Mouse (Mus musculus): ENCODE data around the gene Acbd4. TPM values are rescaled to one million over a fixed set of nuclear protein-coding genes. Genes with fewer than 3 reads are reported as not detected.

The Acbd4 gene
- polyA plus RNA-seq, 1 experiment from 2014 or later = 4.0 TPM

- 11% methylated on average over 10 of the region's 10 CpGs for WGBS
- H3K27ac ChIP-seq = peak overlapping the region; percentile 81
- DNase-seq (ENCODE audit: low spot score) = peak; percentile 38
Measured at GRCm38 (mm10) chr11:103111301-103111700, 9.8 kb downstream of the Acbd4 start.

GRCm38 (mm10) chr11:103111881-103112551 is 10.5 kb downstream of the Acbd4 start:
- Histone ChIP-seq H3K4me1 (peaks cover 42% of the 10 kb centered on the region), H3K4me3 (peak overlapping the region; percentile 51), H3K9me3 (replicated peaks) (no peaks in the 10 kb centered on the region), H3K27ac (peak overlapping the region; percentile 81), H3K36me3 (no peaks in the 10 kb centered on the region), H3K27me3 (ENCODE audit: low read depth, poor library complexity, severe bottlenecking) (peaks cover 33% of the 10 kb centered on the region)
- WGBS = 1% methylated on average over 28 of the region's 28 CpGs
- DNase-seq (ENCODE audit: low spot score) = peak; percentile 72

More at GRCm38 (mm10) chr11:103111301-103111700, 9.8 kb downstream of the Acbd4 start:
- Histone ChIP-seq H3K9me3 (replicated peaks) (no peaks in the 10 kb centered on the region), H3K4me1 (peaks cover 35% of the 10 kb centered on the region), H3K4me3 (peak overlapping the region; percentile 51), H3K27me3 (ENCODE audit: low read depth, poor library complexity, severe bottlenecking) (peaks cover 33% of the 10 kb centered on the region), H3K36me3 (no peaks in the 10 kb centered on the region)

- peaks cover 48% of the 10 kb centered on the region for H3K4me1 ChIP-seq
- H3K9me3 ChIP-seq (replicated peaks) = no peaks in the 10 kb centered on the region
- no peaks in the 10 kb centered on the region for H3K36me3 ChIP-seq
- peak overlapping the region; percentile 81 for H3K27ac ChIP-seq
- 14% methylated on average over 9 of the region's 9 CpGs for WGBS
- no peak for DNase-seq (ENCODE audit: low spot score)
- peaks cover 33% of the 10 kb centered on the region for H3K27me3 ChIP-seq (ENCODE audit: low read depth, poor library complexity, severe bottlenecking)
- H3K4me3 ChIP-seq = peak overlapping the region; percentile 51
Measured at GRCm38 (mm10) chr11:103112552-103112912, 11.1 kb downstream of the Acbd4 start.

GRCm38 (mm10) chr11:103113005-103113404 is 11.5 kb downstream of the Acbd4 start:
- 38% methylated on average over 12 of the region's 12 CpGs for WGBS
- no peak for DNase-seq (ENCODE audit: low spot score)

GRCm38 (mm10) chr11:103113771-103114170 is 12.3 kb downstream of the Acbd4 start:
- Histone ChIP-seq H3K4me3 (no peak overlapping the region), H3K9me3 (replicated peaks) (no peaks in the 10 kb centered on the region), H3K36me3 (no peaks in the 10 kb centered on the region), H3K27me3 (ENCODE audit: low read depth, poor library complexity, severe bottlenecking) (peaks cover 33% of the 10 kb centered on the region), H3K4me1 (peaks cover 59% of the 10 kb centered on the region), H3K27ac (no peak overlapping the region)
- WGBS = 76% methylated on average over 4 of the region's 4 CpGs
- DNase-seq (ENCODE audit: low spot score) = no peak

More at GRCm38 (mm10) chr11:103113005-103113404, 11.5 kb downstream of the Acbd4 start:
- H3K27ac ChIP-seq = peak overlapping the region; percentile 81
- H3K9me3 ChIP-seq (replicated peaks) = no peaks in the 10 kb centered on the region
- H3K4me1 ChIP-seq = peaks cover 52% of the 10 kb centered on the region
- no peaks in the 10 kb centered on the region for H3K36me3 ChIP-seq
- peak overlapping the region; percentile 51 for H3K4me3 ChIP-seq
- H3K27me3 ChIP-seq (ENCODE audit: low read depth, poor library complexity, severe bottlenecking) = peaks cover 33% of the 10 kb centered on the region

GRCm38 (mm10) chr11:103114270-103114943 is 12.9 kb downstream of the Acbd4 start:
- peaks cover 61% of the 10 kb centered on the region for H3K4me1 ChIP-seq

GRCm38 (mm10) chr11:103115163-103116007 is 13.9 kb downstream of the Acbd4 start:
- Histone ChIP-seq H3K27ac (peak overlapping the region; percentile 91), H3K4me1 (peaks cover 61% of the 10 kb centered on the region), H3K4me3 (peak overlapping the region; percentile 59), H3K27me3 (ENCODE audit: low read depth, poor library complexity, severe bottlenecking) (peaks cover 33% of the 10 kb centered on the region), H3K36me3 (no peaks in the 10 kb centered on the region), H3K9me3 (replicated peaks) (no peaks in the 10 kb centered on the region)
- WGBS = under 1% methylated on average over 34 of the region's 34 CpGs
- DNase-seq (ENCODE audit: low spot score) = peak; percentile 84

More at GRCm38 (mm10) chr11:103114270-103114943, 12.9 kb downstream of the Acbd4 start:
- Histone ChIP-seq H3K36me3 (no peaks in the 10 kb centered on the region), H3K27ac (peak overlapping the region; percentile 91), H3K4me3 (peak overlapping the region; percentile 59), H3K27me3 (ENCODE audit: low read depth, poor library complexity, severe bottlenecking) (peaks cover 33% of the 10 kb centered on the region), H3K9me3 (replicated peaks) (no peaks in the 10 kb centered on the region)
- 87% methylated on average over 11 of the region's 11 CpGs for WGBS
- no peak for DNase-seq (ENCODE audit: low spot score)

- Histone ChIP-seq H3K36me3 (no peaks in the 10 kb centered on the region), H3K27me3 (ENCODE audit: low read depth, poor library complexity, severe bottlenecking) (peaks cover 25% of the 10 kb centered on the region), H3K4me3 (peak within 1 kb of the TSS; percentile 59), H3K27ac (peak within 1 kb of the TSS; percentile 91), H3K4me1 (peaks cover 59% of the 10 kb centered on the region), H3K9me3 (replicated peaks) (no peaks in the 10 kb centered on the region)
- peak; percentile 99 for DNase-seq (ENCODE audit: low spot score)
- under 1% methylated on average over 53 of the region's 53 CpGs for WGBS
Measured at GRCm38 (mm10) chr11:103116008-103116818, 14.7 kb downstream of the Acbd4 start, which contains the start of gene Hexim1. Hexim1 (plus strand) TSS chr11:103116231.

- peaks cover 50% of the 10 kb centered on the region for H3K4me1 ChIP-seq
- H3K27me3 ChIP-seq (ENCODE audit: low read depth, poor library complexity, severe bottlenecking) = peaks cover 20% of the 10 kb centered on the region
- peak overlapping the region; percentile 91; the same call in 1 of the 2 replicates for H3K27ac ChIP-seq
- H3K9me3 ChIP-seq (replicated peaks) = no peaks in the 10 kb centered on the region
- WGBS = under 1% methylated on average over 35 of the region's 35 CpGs
- H3K36me3 ChIP-seq = no peaks in the 10 kb centered on the region
- peak overlapping the region; percentile 59 for H3K4me3 ChIP-seq
- peak; percentile 74 for DNase-seq (ENCODE audit: low spot score)
Measured at GRCm38 (mm10) chr11:103116959-103117590, 15.6 kb downstream of the Acbd4 start.

- WGBS = under 1% methylated on average over 38 of the region's 38 CpGs
- no peaks in the 10 kb centered on the region for H3K9me3 ChIP-seq (replicated peaks)
- H3K36me3 ChIP-seq = no peaks in the 10 kb centered on the region
- peak; percentile 72 for DNase-seq (ENCODE audit: low spot score)
- H3K27ac ChIP-seq = peak overlapping the region; percentile 91; the same call in 1 of the 2 replicates
- peaks cover 45% of the 10 kb centered on the region for H3K4me1 ChIP-seq
- H3K27me3 ChIP-seq (ENCODE audit: low read depth, poor library complexity, severe bottlenecking) = peaks cover 15% of the 10 kb centered on the region
- peak overlapping the region; percentile 59 for H3K4me3 ChIP-seq
Measured at GRCm38 (mm10) chr11:103117591-103118009, 16.1 kb downstream of the Acbd4 start.

GRCm38 (mm10) chr11:103118866-103119265 is 17.4 kb downstream of the Acbd4 start:
- Histone ChIP-seq H3K4me1 (peaks cover 36% of the 10 kb centered on the region), H3K9me3 (replicated peaks) (no peaks in the 10 kb centered on the region), H3K36me3 (no peaks in the 10 kb centered on the region), H3K27me3 (ENCODE audit: low read depth, poor library complexity, severe bottlenecking) (peaks cover 2% of the 10 kb centered on the region; the same call in 1 of the 2 replicates), H3K27ac (no peak overlapping the region), H3K4me3 (0 out of 2 replicates have a peak overlapping the region, but pooled peaks have one; percentile 59)
- WGBS = 96% methylated on average over 2 of the region's 2 CpGs
- DNase-seq (ENCODE audit: low spot score) = no peak

Data from limb, embryonic 10.5 days (tissue).